Mouse (Mus musculus) MEL (cell line): ENCODE measurements at regions not wholly inside any gene's neighbourhood (a gene's known extent, or its start where the extent isn't known, plus 50 kb on each side); places are given as distances from the start of the nearest gene placed in this dataset.

ENCODE experiments used
- DNase-seq: peaks from one replicate; pipeline ENCODE4 v3.0.0; 2011; ENCODE audit warnings: low read depth, low spot score
- H3K27ac ChIP-seq: 2 replicates; pipeline ENCODE4 v1.5.1; 2012; ENCODE audit warnings: low read depth, mild to moderate bottlenecking, control low read depth, low read length, moderate library complexity; ENCODE audit not compliant: control insufficient read depth
- H3K27me3 ChIP-seq, 2 experiments: fragments of 150-350 bp in 1 of 2; sonication (generic) in 1 of 2; 2 replicates each; pipeline ENCODE4 v1.6.1; 2012; ENCODE audit warnings: low read length in 2 of 2, mild to moderate bottlenecking in 2 of 2, improper control_type of control experiment in 1 of 2, moderate library complexity in 1 of 2; ENCODE audit not compliant: insufficient read depth in 2 of 2, control insufficient read depth in 1 of 2
- H3K36me3 ChIP-seq, 2 experiments: 2 replicates each; pipeline ENCODE4 v1.6.1; 2012 to 2014; ENCODE audit warnings: low read length in 2 of 2, improper control_type of control experiment in 1 of 2, inconsistent platforms in 1 of 2, mild to moderate bottlenecking in 1 of 2; ENCODE audit not compliant: insufficient read depth in 2 of 2, control insufficient read depth in 1 of 2
- H3K4me1 ChIP-seq, 2 experiments: fragments of 150-350 bp in 1 of 2; sonication (generic) in 1 of 2; 2 replicates each; pipeline ENCODE4 v1.6.1; 2012; ENCODE audit warnings: low read length in 2 of 2, improper control_type of control experiment in 1 of 2, mild to moderate bottlenecking in 1 of 2; ENCODE audit not compliant: insufficient read depth in 2 of 2, control insufficient read depth in 1 of 2
- H3K4me3 ChIP-seq, 2 experiments: fragments of 150-350 bp in 1 of 2; sonication (generic) in 1 of 2; 2 replicates each; pipeline ENCODE4 v1.5.1; 2012; ENCODE audit warnings: low read depth in 2 of 2, low read length in 2 of 2, mild to moderate bottlenecking in 2 of 2, moderate library complexity in 2 of 2, control low read depth in 1 of 2, improper control_type of control experiment in 1 of 2; ENCODE audit not compliant: control insufficient read depth in 1 of 2, insufficient read depth in 1 of 2
- H3K79me2 ChIP-seq: 2 replicates; pipeline ENCODE4 v1.6.1; 2012; ENCODE audit warnings: mild to moderate bottlenecking, low read length, moderate library complexity; ENCODE audit not compliant: control insufficient read depth, poor library complexity, insufficient read depth
- H3K9ac ChIP-seq: 2 replicates; pipeline ENCODE4 v1.6.1; 2012; ENCODE audit warnings: low read depth, mild to moderate bottlenecking, control low read depth, low read length, moderate library complexity; ENCODE audit not compliant: control insufficient read depth, poor library complexity, severe bottlenecking
- H3K9me3 ChIP-seq: fragments of 150-350 bp; sonication (generic); replicated peaks from 2 replicates; pipeline ENCODE4 v1.6.1; 2012; ENCODE audit warnings: mild to moderate bottlenecking, low read length, improper control_type of control experiment, moderate library complexity; ENCODE audit not compliant: insufficient read depth
- CHD2 ChIP-seq: IDR thresholded peaks from 2 replicates; pipeline ENCODE4 v1.6.1; 2011; ENCODE audit warnings: low read length, improper control_type of control experiment
- CTCF ChIP-seq, 3 experiments: IDR thresholded peaks in 2 of 3; conservative IDR thresholded peaks in 1 of 3; 2 replicates each; pipeline ENCODE4 v1.5.1; 2011 to 2012; ENCODE audit warnings: low read length in 3 of 3, low read depth in 2 of 3, mild to moderate bottlenecking in 2 of 3, improper control_type of control experiment in 1 of 3, inconsistent platforms in 1 of 3, mixed read lengths in 1 of 3, moderate library complexity in 1 of 3; ENCODE audit not compliant: control insufficient read depth in 1 of 3, insufficient read depth in 1 of 3, poor library complexity in 1 of 3, severe bottlenecking in 1 of 3
- HCFC1 ChIP-seq: IDR thresholded peaks from 2 replicates; pipeline ENCODE4 v1.6.1; 2012; ENCODE audit warnings: low read depth, mild to moderate bottlenecking, inconsistent platforms, low read length, improper control_type of control experiment, moderate library complexity
- KAT2A ChIP-seq: conservative IDR thresholded peaks from 2 replicates; pipeline ENCODE4 v1.6.1; 2012; ENCODE audit warnings: low read depth, low read length, improper control_type of control experiment, inconsistent platforms
- MAFK ChIP-seq: IDR thresholded peaks from 2 replicates; pipeline ENCODE4 v1.6.1; 2011; ENCODE audit warnings: low read depth, mild to moderate bottlenecking, low read length, improper control_type of control experiment, borderline replicate concordance
- MAZ ChIP-seq: IDR thresholded peaks from 2 replicates; pipeline ENCODE4 v1.6.1; 2012; ENCODE audit warnings: low read depth, mild to moderate bottlenecking, inconsistent platforms, low read length, improper control_type of control experiment
- MEF2A ChIP-seq: IDR thresholded peaks from 2 replicates; pipeline ENCODE4 v1.6.1; 2014; ENCODE audit warnings: low read depth, mild to moderate bottlenecking, inconsistent platforms, low read length, improper control_type of control experiment; ENCODE audit not compliant: poor library complexity, insufficient replicate concordance, severe bottlenecking; ENCODE audit errors: extremely low read depth
- MXI1 ChIP-seq: IDR thresholded peaks from 2 replicates; pipeline ENCODE4 v1.6.1; 2011; ENCODE audit warnings: mild to moderate bottlenecking, low read depth, low read length, improper control_type of control experiment
- MYB ChIP-seq: IDR thresholded peaks from 2 replicates; pipeline ENCODE4 v1.6.1; 2011; ENCODE audit warnings: mild to moderate bottlenecking, low read depth, low read length, improper control_type of control experiment
- NRF1 ChIP-seq: IDR thresholded peaks from 2 replicates; pipeline ENCODE4 v1.6.1; 2014; ENCODE audit warnings: low read depth, mild to moderate bottlenecking, inconsistent platforms, low read length, improper control_type of control experiment, moderate library complexity; ENCODE audit not compliant: poor library complexity, insufficient read depth, severe bottlenecking
- POLR2A ChIP-seq, 2 experiments: IDR thresholded peaks; 2 replicates each; pipeline ENCODE4 v1.6.1; 2011 to 2012; ENCODE audit warnings: low read length in 2 of 2, mild to moderate bottlenecking in 2 of 2, control low read depth in 1 of 2, improper control_type of control experiment in 1 of 2, low read depth in 1 of 2, moderate library complexity in 1 of 2; ENCODE audit not compliant: control insufficient read depth in 1 of 2, insufficient read depth in 1 of 2, poor library complexity in 1 of 2
- POLR2AphosphoS2 ChIP-seq: IDR thresholded peaks from 2 replicates; pipeline ENCODE4 v1.6.1; 2011; ENCODE audit warnings: low read length, improper control_type of control experiment
- RAD21 ChIP-seq: IDR thresholded peaks from 2 replicates; pipeline ENCODE4 v1.6.1; 2011; ENCODE audit warnings: mild to moderate bottlenecking, low read depth, low read length, improper control_type of control experiment
- SIN3A ChIP-seq: IDR thresholded peaks from 2 replicates; pipeline ENCODE4 v1.6.1; 2012; ENCODE audit warnings: low read length, improper control_type of control experiment, inconsistent platforms
- SMC3 ChIP-seq: IDR thresholded peaks from 2 replicates; pipeline ENCODE4 v1.6.1; 2011; ENCODE audit warnings: low read depth, low read length, improper control_type of control experiment
- TAL1 ChIP-seq: IDR thresholded peaks from 2 replicates; pipeline ENCODE4 v1.6.1; 2012; ENCODE audit warnings: mild to moderate bottlenecking, inconsistent platforms, low read length, moderate library complexity, mixed read lengths
- TBP ChIP-seq: IDR thresholded peaks from 2 replicates; pipeline ENCODE4 v1.8.0; 2011; ENCODE audit warnings: low read depth, low read length, improper control_type of control experiment
- UBTF ChIP-seq: IDR thresholded peaks from 2 replicates; pipeline ENCODE4 v1.6.1; 2012; ENCODE audit warnings: low read depth, mild to moderate bottlenecking, inconsistent platforms, low read length, improper control_type of control experiment, moderate library complexity, borderline replicate concordance; ENCODE audit not compliant: insufficient read depth
- USF2 ChIP-seq, 2 experiments: IDR thresholded peaks; 2 replicates each; pipeline ENCODE4 v1.6.1; 2011 to 2012; ENCODE audit warnings: improper control_type of control experiment in 2 of 2, low read length in 2 of 2, borderline replicate concordance in 1 of 2, inconsistent platforms in 1 of 2, low read depth in 1 of 2, mild to moderate bottlenecking in 1 of 2; ENCODE audit not compliant: insufficient read depth in 1 of 2
- ZMIZ1 ChIP-seq: IDR thresholded peaks from 2 replicates; pipeline ENCODE4 v1.6.1; 2012; ENCODE audit warnings: low read depth, mild to moderate bottlenecking, inconsistent platforms, low read length, improper control_type of control experiment, moderate library complexity
- ZNF384 ChIP-seq: IDR thresholded peaks from 2 replicates; pipeline ENCODE4 v1.6.1; 2012; ENCODE audit warnings: low read depth, mild to moderate bottlenecking, inconsistent platforms, low read length, improper control_type of control experiment

GRCm38 (mm10) chr14:100749737-100750541 is 450.2 kb downstream of the Prr30 start:
- H3K36me3 ChIP-seq: no peaks in the 10 kb centered on the region
- H3K4me3 ChIP-seq: no peak overlapping the region
- no peaks in the 10 kb centered on the region for H3K9me3 ChIP-seq
- no peak for TF ChIP-seq NRF1
- TF ChIP-seq HCFC1: no peak
- no peak for TF ChIP-seq UBTF
- no peak for TF ChIP-seq MYB
- TF ChIP-seq, all 39 proteins: peak for 0
- Histone ChIP-seq H3K79me2 (no peaks in the 10 kb centered on the region), H3K9ac (no peak overlapping the region), H3K4me1 (no peaks in the 10 kb centered on the region), H3K27me3 (no peaks in the 10 kb centered on the region), H3K27ac (no peak overlapping the region)
- no peak for DNase-seq

GRCm38 (mm10) chr14:100735276-100735675 is 450.8 kb upstream of the Klf12 start:
- Histone ChIP-seq H3K4me1 (no peaks in the 10 kb centered on the region), H3K9me3 (no peaks in the 10 kb centered on the region), H3K27ac (no peak overlapping the region), H3K36me3 (no peaks in the 10 kb centered on the region), H3K4me3 (no peak overlapping the region), H3K27me3 (no peaks in the 10 kb centered on the region), H3K79me2 (no peaks in the 10 kb centered on the region), H3K9ac (no peak overlapping the region)
- no peak for DNase-seq
- TF ChIP-seq USF2 (IDR thresholded peaks at IDR 0.05; ENCODE audit: borderline replicate concordance in 1 of 2, insufficient read depth in 1 of 2, low read depth in 1 of 2, low read length in 2 of 2): no peak
- TF ChIP-seq CTCF (IDR thresholded peaks at IDR 0.05 in 2 of 3, conservative IDR thresholded peaks at IDR 0.05 in 1 of 3; ENCODE audit: control insufficient read depth in 1 of 3, insufficient read depth in 1 of 3, low read depth in 2 of 3, low read length in 3 of 3, poor library complexity in 1 of 3, severe bottlenecking in 1 of 3): no peak
- no peak for TF ChIP-seq KAT2A
- no peak for TF ChIP-seq SIN3A
- TF ChIP-seq CHD2: no peak
- no peak for TF ChIP-seq MAFK
- TF ChIP-seq RAD21: no peak
- TF ChIP-seq UBTF: no peak

- no peaks in the 10 kb centered on the region for H3K9me3 ChIP-seq
- no peak overlapping the region for H3K9ac ChIP-seq
- H3K4me3 ChIP-seq: no peak overlapping the region
- no peak for DNase-seq
- H3K4me1 ChIP-seq: no peaks in the 10 kb centered on the region
- no peaks in the 10 kb centered on the region for H3K79me2 ChIP-seq
- H3K36me3 ChIP-seq: no peaks in the 10 kb centered on the region
- TF ChIP-seq HCFC1 (no peak), MXI1 (no peak), TAL1 (no peak), SMC3 (no peak), POLR2A (IDR thresholded peaks at IDR 0.05; ENCODE audit: control insufficient read depth in 1 of 2, insufficient read depth in 1 of 2, low read depth in 1 of 2, low read length in 2 of 2, poor library complexity in 1 of 2) (no peak), MYB (no peak), ZNF384 (no peak), TBP (no peak), MAZ (no peak), ZMIZ1 (no peak), POLR2AphosphoS2 (no peak), SIN3A (no peak), MEF2A (no peak)
- TF ChIP-seq, all 39 proteins: peak for 0
- Histone ChIP-seq H3K27me3 (no peaks in the 10 kb centered on the region), H3K27ac (no peak overlapping the region)
Observed at GRCm38 (mm10) chr14:100728433-100728832, 444.0 kb upstream of the Klf12 start.
